Mouse (Mus musculus) embryonic facial prominence, embryonic 14.5 days (tissue): ENCODE data around the gene Plcb3. TPM values are rescaled to one million over a fixed set of nuclear protein-coding genes. Genes with fewer than 3 reads are reported as not detected.

Source experiments
- ATAC-seq: fragments of 200-750 bp; cut with Nextera tagmentation; 2 replicates; pipeline ENCODE4 v1.8.0; 2017; ENCODE audit warnings: low read depth, moderate number of reproducible peaks, moderate TSS enrichment
- DNase-seq: peaks from one replicate; pipeline ENCODE4 v3.0.0-alpha.2; 2015; ENCODE audit warnings: low spot score
- H3K27ac ChIP-seq: fragments of 300-500 bp; sonication (generic); replicated peaks from 2 replicates; pipeline ENCODE4 v1.5.1; 2014; ENCODE audit warnings: low read depth, mild to moderate bottlenecking, low read length, moderate library complexity
- H3K27me3 ChIP-seq: fragments of 300-500 bp; sonication (generic); replicated peaks from 2 replicates; pipeline ENCODE4 v1.6.1; 2014; ENCODE audit warnings: low read length; ENCODE audit not compliant: control insufficient read depth, insufficient read depth
- H3K36me3 ChIP-seq: fragments of 300-500 bp; sonication (generic); 2 replicates; pipeline ENCODE4 v1.6.1; 2014; ENCODE audit warnings: low read length, mixed read lengths; ENCODE audit not compliant: control insufficient read depth, insufficient read depth
- H3K4me1 ChIP-seq: fragments of 300-500 bp; sonication (generic); 2 replicates; pipeline ENCODE4 v1.6.1; 2014; ENCODE audit warnings: antibody characterized with exemption, low read length; ENCODE audit not compliant: control insufficient read depth, insufficient read depth
- H3K4me2 ChIP-seq: fragments of 300-500 bp; sonication (generic); 2 replicates; pipeline ENCODE4 v1.6.1; 2014; ENCODE audit warnings: low read depth, mild to moderate bottlenecking, low read length, moderate library complexity, mixed read lengths
- H3K4me3 ChIP-seq: fragments of 300-500 bp; sonication (generic); 2 replicates; pipeline ENCODE4 v1.5.1; 2014; ENCODE audit warnings: low read depth, mild to moderate bottlenecking, low read length
- H3K9ac ChIP-seq: fragments of 300-500 bp; sonication (generic); 2 replicates; pipeline ENCODE4 v1.6.1; 2014; ENCODE audit warnings: low read depth, mild to moderate bottlenecking, low read length, moderate library complexity, mixed read lengths
- H3K9me3 ChIP-seq: fragments of 300-500 bp; sonication (generic); 2 replicates; pipeline ENCODE4 v1.6.1; 2016; ENCODE audit warnings: low read length; ENCODE audit not compliant: control insufficient read depth
- WGBS: fragments of 180-500 bp; shearing (Covaris S2); extraction: QIAGEN DNeasy Blood & Tissue Kit; methylation state at CpG from one replicate; pipeline ENCODE4 v1.1.7; 2014; 5-methylcytosine and 5-hydroxymethylcytosine counted together
- polyA plus RNA-seq: library from polyadenylated mRNA; unstranded; fragments of >200 nt; fragmentation: Nextera tagmentation; extraction: Ambion mirVana; gene quantifications from 2 replicates; pipeline ENCODE4 v1.2.1, GENCODE M21; 2014

Gene Plcb3
- polyA plus RNA-seq = 31.4 and 36.8 TPM in 2 replicates

- ATAC-seq (peak; percentile 3; the same call in 1 of the 2 replicates), DNase-seq (peak; percentile 92)
- H3K4me1 ChIP-seq = peaks cover 24% of the 10 kb centered on the region
- WGBS = 2% methylated on average over 16 of the region's 16 CpGs
- peak within 1 kb of the TSS; percentile 88 for H3K27ac ChIP-seq
- no peaks in the 10 kb centered on the region for H3K9me3 ChIP-seq
- peak within 1 kb of the TSS; percentile 92 for H3K4me2 ChIP-seq
- H3K27me3 ChIP-seq = no peaks in the 10 kb centered on the region
- peaks cover 19% of the 10 kb centered on the region for H3K36me3 ChIP-seq
- H3K9ac ChIP-seq = peak within 1 kb of the TSS; percentile 76
- peak within 1 kb of the TSS; percentile 77 for H3K4me3 ChIP-seq
These were observed at the start of gene Plcb3 for GRCm38 (mm10) chr19:6975537-6976521. TSS of gene Plcb3 (minus strand) at chr19:6976470.

GRCm38 (mm10) chr19:7020224-7020641 is 44.0 kb upstream of the Plcb3 start:
- 44% methylated on average over 3 of the region's 3 CpGs for WGBS
- peak; percentile 61 for DNase-seq

GRCm38 (mm10) chr19:7019191-7019590 is 42.9 kb upstream of the Plcb3 start, which contains the start of gene Fermt3:
TSS of gene Fermt3 (minus strand) at chr19:7019469.
- Histone ChIP-seq H3K27ac (no peak within 1 kb of the TSS; the same call in 1 of the 2 replicates), H3K9me3 (no peaks in the 10 kb centered on the region), H3K4me3 (no peak within 1 kb of the TSS), H3K4me1 (no peaks in the 10 kb centered on the region), H3K4me2 (no peak within 1 kb of the TSS), H3K36me3 (peaks cover 57% of the 10 kb centered on the region), H3K9ac (no peak within 1 kb of the TSS), H3K27me3 (no peaks in the 10 kb centered on the region)
- DNase-seq (peak; percentile 17), ATAC-seq (0 out of 2 replicates have a peak, but pooled peaks have one; percentile 28)
- whole genome bisulfite sequencing = 86% methylated on average over 5 of the region's 5 CpGs

More at GRCm38 (mm10) chr19:7020224-7020641, 44.0 kb upstream of the Plcb3 start:
- Histone ChIP-seq H3K27ac (no peak overlapping the region), H3K36me3 (peaks cover 62% of the 10 kb centered on the region), H3K4me2 (no peak overlapping the region), H3K9me3 (no peaks in the 10 kb centered on the region), H3K27me3 (no peaks in the 10 kb centered on the region), H3K4me1 (no peaks in the 10 kb centered on the region), H3K9ac (no peak overlapping the region), H3K4me3 (no peak overlapping the region)
- peak; percentile 73 for ATAC-seq

- Histone ChIP-seq H3K36me3 (peaks cover 51% of the 10 kb centered on the region), H3K27me3 (no peaks in the 10 kb centered on the region), H3K27ac (no peak overlapping the region; the same call in 1 of the 2 replicates), H3K4me2 (no peak overlapping the region), H3K4me1 (no peaks in the 10 kb centered on the region), H3K9ac (no peak overlapping the region), H3K9me3 (no peaks in the 10 kb centered on the region), H3K4me3 (no peak overlapping the region)
- ATAC-seq = no peak
- no peak for DNase-seq
- 83% methylated on average over 11 of the region's 11 CpGs for WGBS
These were observed 42.3 kb upstream of the Plcb3 start for GRCm38 (mm10) chr19:7018546-7018945.

GRCm38 (mm10) chr19:7017541-7018457 is 41.5 kb upstream of the Plcb3 start:
- DNase-seq (no peak), ATAC-seq (no peak)
- Histone ChIP-seq H3K36me3 (peaks cover 43% of the 10 kb centered on the region), H3K4me3 (no peak overlapping the region), H3K4me2 (no peak overlapping the region), H3K9me3 (no peaks in the 10 kb centered on the region), H3K9ac (no peak overlapping the region), H3K4me1 (no peaks in the 10 kb centered on the region), H3K27ac (no peak overlapping the region), H3K27me3 (no peaks in the 10 kb centered on the region)
- 85% methylated on average over 12 of the region's 12 CpGs for WGBS

GRCm38 (mm10) chr19:7014481-7015135 is 38.3 kb upstream of the Plcb3 start:
- Histone ChIP-seq H3K9ac (no peak overlapping the region), H3K27me3 (no peaks in the 10 kb centered on the region), H3K4me1 (no peaks in the 10 kb centered on the region), H3K9me3 (no peaks in the 10 kb centered on the region), H3K4me3 (no peak overlapping the region), H3K27ac (no peak overlapping the region), H3K4me2 (no peak overlapping the region), H3K36me3 (peaks cover 12% of the 10 kb centered on the region; the same call in 1 of the 2 replicates)
- 94% methylated on average over 19 of the region's 20 CpGs for WGBS
- ATAC-seq (no peak), DNase-seq (no peak)

- no peaks in the 10 kb centered on the region for H3K9me3 ChIP-seq
- peaks cover 6% of the 10 kb centered on the region; the same call in 1 of the 2 replicates for H3K36me3 ChIP-seq
- H3K4me3 ChIP-seq = no peak overlapping the region
- DNase-seq = no peak
- H3K27me3 ChIP-seq = no peaks in the 10 kb centered on the region
- ATAC-seq = no peak
- no peak overlapping the region for H3K27ac ChIP-seq
- no peak overlapping the region for H3K4me2 ChIP-seq
- WGBS = 81% methylated on average over 8 of the region's 9 CpGs
- no peaks in the 10 kb centered on the region for H3K4me1 ChIP-seq
- H3K9ac ChIP-seq = no peak overlapping the region
These were observed 37.7 kb upstream of the Plcb3 start for GRCm38 (mm10) chr19:7013984-7014383.

- no peak overlapping the region for H3K9ac ChIP-seq
- no peak overlapping the region for H3K4me3 ChIP-seq
- no peak for DNase-seq
- 0 out of 2 replicates have a peak, but pooled peaks cover 6% of the 10 kb centered on the region for H3K36me3 ChIP-seq
- no peaks in the 10 kb centered on the region for H3K9me3 ChIP-seq
- no peak overlapping the region for H3K27ac ChIP-seq
- 79% methylated on average over 4 of the region's 4 CpGs for WGBS
- ATAC-seq = no peak
- no peaks in the 10 kb centered on the region for H3K4me1 ChIP-seq
- H3K27me3 ChIP-seq = no peaks in the 10 kb centered on the region
- no peak overlapping the region for H3K4me2 ChIP-seq
These were observed 36.2 kb upstream of the Plcb3 start for GRCm38 (mm10) chr19:7012426-7012825.
